Mouse (Mus musculus) forebrain, embryonic 10.5 days (tissue): ENCODE data around the gene Ubn2. TPM values are rescaled to one million over a fixed set of nuclear protein-coding genes. Genes with fewer than 3 reads are reported as not detected.
"Not testable (repeated sequence)": the region's sequence is repeated elsewhere in the genome, so short reads cannot be mapped to it uniquely, and the experiment has no call there.

Experiments
- DNase-seq: peaks from one replicate; pipeline ENCODE4 v3.0.0-alpha.2; 2017; ENCODE audit warnings: low spot score; ENCODE audit errors: extremely low spot score
- H3K27ac ChIP-seq: fragments of 300-500 bp; sonication (generic); 2 replicates; pipeline ENCODE4 v1.5.1; 2016; ENCODE audit warnings: mild to moderate bottlenecking
- H3K27me3 ChIP-seq: fragments of 300-500 bp; sonication (generic); 2 replicates; pipeline ENCODE4 v1.6.1; 2016; ENCODE audit warnings: mild to moderate bottlenecking; ENCODE audit not compliant: poor library complexity, severe bottlenecking
- H3K36me3 ChIP-seq: fragments of 300-500 bp; sonication (generic); replicated peaks from 2 replicates; pipeline ENCODE4 v1.6.1; 2016; ENCODE audit warnings: mild to moderate bottlenecking, moderate library complexity
- H3K4me1 ChIP-seq: fragments of 300-500 bp; sonication (generic); 2 replicates; pipeline ENCODE4 v1.6.1; 2016
- H3K4me3 ChIP-seq: fragments of 300-500 bp; sonication (generic); 2 replicates; pipeline ENCODE4 v1.5.1; 2016; ENCODE audit warnings: mild to moderate bottlenecking, moderate library complexity
- H3K9me3 ChIP-seq: fragments of 300-500 bp; sonication (generic); 2 replicates; pipeline ENCODE4 v1.6.1; 2016; ENCODE audit warnings: mild to moderate bottlenecking, moderate library complexity
- WGBS: fragments of 180-500 bp; shearing (Covaris S2); methylation state at CpG from one replicate; pipeline ENCODE4 v1.1.7; 2016; 5-methylcytosine and 5-hydroxymethylcytosine counted together
- polyA plus RNA-seq: library from polyadenylated mRNA; unstranded; fragments of >200 nt; fragmentation: Nextera tagmentation; extraction: Ambion mirVana; gene quantifications from 2 replicates; pipeline ENCODE4 v1.2.1, GENCODE M21; 2016

Ubn2 gene
- polyA plus RNA-seq, result 13.1 and 15.3 TPM in 2 replicates

GRCm38 (mm10) chr6:38433261-38434033, at the start of gene Ubn2:
Gene Ubn2 (plus strand): TSS chr6:38433950.
- peak within 1 kb of the TSS; percentile 98 for H3K27ac ChIP-seq
- peak within 1 kb of the TSS; percentile 98 for H3K4me3 ChIP-seq
- DNase-seq, result peak; percentile 100
- H3K27me3 ChIP-seq, result no peaks in the 10 kb centered on the region
- no peaks in the 10 kb centered on the region for H3K36me3 ChIP-seq
- under 1% methylated on average over 64 of the region's 64 CpGs for WGBS
- no peaks in the 10 kb centered on the region for H3K9me3 ChIP-seq
- peaks cover 22% of the 10 kb centered on the region for H3K4me1 ChIP-seq

- H3K4me1 ChIP-seq, result no peaks in the 10 kb centered on the region
- H3K27ac ChIP-seq, result no peak overlapping the region
- H3K27me3 ChIP-seq, result no peaks in the 10 kb centered on the region
- no peaks in the 10 kb centered on the region for H3K9me3 ChIP-seq
- 80% methylated on average over 3 of the region's 3 CpGs for WGBS
- H3K36me3 ChIP-seq, result peaks cover 35% of the 10 kb centered on the region
- H3K4me3 ChIP-seq, result no peak overlapping the region
- DNase-seq, result no peak
Measured at GRCm38 (mm10) chr6:38389671-38390070, 44.1 kb upstream of the Ubn2 start.

GRCm38 (mm10) chr6:38432457-38432856, 1.3 kb upstream of the Ubn2 start:
- not testable (repeated sequence) for DNase-seq, H3K27me3 ChIP-seq, H3K27ac ChIP-seq, H3K9me3 ChIP-seq, H3K36me3 ChIP-seq
- peaks cover 22% of the 10 kb centered on the region for H3K4me1 ChIP-seq
- 83% methylated on average over 5 of the region's 5 CpGs for WGBS
- H3K4me3 ChIP-seq, result peak overlapping the region; percentile 98

GRCm38 (mm10) chr6:38434055-38435023, 589 bp downstream of the Ubn2 start:
- under 1% methylated on average over 117 of the region's 118 CpGs for WGBS
- H3K27ac ChIP-seq, result peak overlapping the region; percentile 98
- no peaks in the 10 kb centered on the region for H3K9me3 ChIP-seq
- H3K27me3 ChIP-seq, result no peaks in the 10 kb centered on the region
- no peaks in the 10 kb centered on the region for H3K36me3 ChIP-seq
- H3K4me3 ChIP-seq, result peak overlapping the region; percentile 98
- DNase-seq, result peak; percentile 55
- peaks cover 22% of the 10 kb centered on the region for H3K4me1 ChIP-seq

- no peaks in the 10 kb centered on the region for H3K27me3 ChIP-seq
- H3K36me3 ChIP-seq, result peaks cover 63% of the 10 kb centered on the region
- 98% methylated on average over 3 of the region's 3 CpGs for WGBS
- no peak overlapping the region for H3K27ac ChIP-seq
- H3K9me3 ChIP-seq, result no peaks in the 10 kb centered on the region
- no peak for DNase-seq
- no peak overlapping the region for H3K4me3 ChIP-seq
- no peaks in the 10 kb centered on the region for H3K4me1 ChIP-seq
Measured at GRCm38 (mm10) chr6:38443842-38444241, 10.1 kb downstream of the Ubn2 start.

- DNase-seq, result no peak
- WGBS, result 85% methylated on average over 2 of the region's 2 CpGs
- H3K27ac ChIP-seq, result no peak overlapping the region
- H3K36me3 ChIP-seq, result peaks cover 82% of the 10 kb centered on the region
- H3K9me3 ChIP-seq, result no peaks in the 10 kb centered on the region
- no peaks in the 10 kb centered on the region for H3K27me3 ChIP-seq
- H3K4me1 ChIP-seq, result no peaks in the 10 kb centered on the region
- no peak overlapping the region for H3K4me3 ChIP-seq
Measured at GRCm38 (mm10) chr6:38448295-38448694, 14.5 kb downstream of the Ubn2 start.

- Histone ChIP-seq H3K36me3 (peaks cover 97% of the 10 kb centered on the region), H3K27ac (no peak overlapping the region), H3K9me3 (no peaks in the 10 kb centered on the region), H3K4me1 (no peaks in the 10 kb centered on the region), H3K4me3 (no peak overlapping the region), H3K27me3 (no peaks in the 10 kb centered on the region)
- DNase-seq, result no peak
- WGBS, result 96% methylated on average over 4 of the region's 4 CpGs
Measured at GRCm38 (mm10) chr6:38453049-38453448, 19.3 kb downstream of the Ubn2 start.

GRCm38 (mm10) chr6:38456425-38456824, 22.7 kb downstream of the Ubn2 start:
- not testable (repeated sequence) for H3K27me3 ChIP-seq, DNase-seq, H3K9me3 ChIP-seq, H3K4me3 ChIP-seq, H3K4me1 ChIP-seq, H3K27ac ChIP-seq
- peaks cover 83% of the 10 kb centered on the region for H3K36me3 ChIP-seq

GRCm38 (mm10) chr6:38458075-38458474, 24.3 kb downstream of the Ubn2 start:
- Histone ChIP-seq H3K36me3 (peaks cover 82% of the 10 kb centered on the region), H3K27me3 (no peaks in the 10 kb centered on the region), H3K4me3 (no peak overlapping the region), H3K4me1 (no peaks in the 10 kb centered on the region), H3K9me3 (no peaks in the 10 kb centered on the region), H3K27ac (no peak overlapping the region)
- no peak for DNase-seq
- over 99% methylated on average over 3 of the region's 3 CpGs for WGBS

GRCm38 (mm10) chr6:38469591-38469990, 35.8 kb downstream of the Ubn2 start:
- Histone ChIP-seq H3K4me3 (no peak overlapping the region), H3K36me3 (peaks cover 75% of the 10 kb centered on the region), H3K9me3 (peaks cover 5% of the 10 kb centered on the region; the same call in 1 of the 2 replicates), H3K4me1 (no peaks in the 10 kb centered on the region), H3K27me3 (no peaks in the 10 kb centered on the region), H3K27ac (no peak overlapping the region)
- WGBS, result 89% methylated on average over 4 of the region's 4 CpGs
- DNase-seq, result no peak

GRCm38 (mm10) chr6:38481694-38482371, 48.1 kb downstream of the Ubn2 start:
- no peak for DNase-seq
- WGBS, result 88% methylated on average over 5 of the region's 5 CpGs
- Histone ChIP-seq H3K4me1 (no peaks in the 10 kb centered on the region), H3K27me3 (no peaks in the 10 kb centered on the region), H3K9me3 (no peaks in the 10 kb centered on the region), H3K27ac (no peak overlapping the region), H3K36me3 (peaks cover 91% of the 10 kb centered on the region), H3K4me3 (no peak overlapping the region)

- peak; percentile 36 for DNase-seq
- H3K36me3 ChIP-seq, result peaks cover 79% of the 10 kb centered on the region
- no peaks in the 10 kb centered on the region for H3K27me3 ChIP-seq
- 78% methylated on average over 3 of the region's 3 CpGs for WGBS
- H3K4me1 ChIP-seq, result no peaks in the 10 kb centered on the region
- no peaks in the 10 kb centered on the region for H3K9me3 ChIP-seq
- no peak overlapping the region for H3K27ac ChIP-seq
- H3K4me3 ChIP-seq, result no peak overlapping the region
Measured at GRCm38 (mm10) chr6:38492550-38492949, 58.8 kb downstream of the Ubn2 start.
